Mouse (Mus musculus) liver, embryonic 12.5 days (tissue): ENCODE results near the gene Zbtb48. TPM values are rescaled to one million over a fixed set of nuclear protein-coding genes. Genes with fewer than 3 reads are reported as not detected.

Source experiments
- ATAC-seq: fragments of 200-750 bp; cut with Nextera tagmentation; 2 replicates; pipeline ENCODE4 v1.8.0; 2017; ENCODE audit warnings: moderate number of reproducible peaks, mild to moderate bottlenecking, moderate library complexity
- H3K27ac ChIP-seq: fragments of 300-500 bp; sonication (generic); 2 replicates; pipeline ENCODE4 v1.5.1; 2016; ENCODE audit warnings: mild to moderate bottlenecking
- H3K27me3 ChIP-seq: fragments of 300-500 bp; sonication (generic); replicated peaks from 2 replicates; pipeline ENCODE4 v1.6.1; 2016; ENCODE audit warnings: mild to moderate bottlenecking, moderate library complexity
- H3K36me3 ChIP-seq: fragments of 300-500 bp; sonication (generic); 2 replicates; pipeline ENCODE4 v1.6.1; 2016; ENCODE audit warnings: mild to moderate bottlenecking, moderate library complexity
- H3K4me1 ChIP-seq: fragments of 300-500 bp; sonication (generic); 2 replicates; pipeline ENCODE4 v1.6.1; 2016
- H3K4me2 ChIP-seq: fragments of 300-500 bp; sonication (generic); 2 replicates; pipeline ENCODE4 v1.6.1; 2016; ENCODE audit warnings: mild to moderate bottlenecking, moderate library complexity
- H3K4me3 ChIP-seq: fragments of 300-500 bp; sonication (generic); 2 replicates; pipeline ENCODE4 v1.5.1; 2016; ENCODE audit warnings: mild to moderate bottlenecking, moderate library complexity
- H3K9ac ChIP-seq: fragments of 300-500 bp; sonication (generic); 2 replicates; pipeline ENCODE4 v1.6.1; 2016; ENCODE audit warnings: mild to moderate bottlenecking, moderate library complexity
- H3K9me3 ChIP-seq: fragments of 300-500 bp; sonication (generic); replicated peaks from 2 replicates; pipeline ENCODE4 v1.6.1; 2016; ENCODE audit warnings: mild to moderate bottlenecking, moderate library complexity
- WGBS: fragments of 180-500 bp; shearing (Covaris S2); methylation state at CpG from one replicate; pipeline ENCODE4 v1.1.7; 2016; ENCODE audit not compliant: insufficient replicate concordance; 5-methylcytosine and 5-hydroxymethylcytosine counted together
- polyA plus RNA-seq: library from polyadenylated mRNA; unstranded; fragments of >200 nt; fragmentation: Nextera tagmentation; extraction: Ambion mirVana; gene quantifications from 2 replicates; pipeline ENCODE4 v1.2.1, GENCODE M21; 2016

The Zbtb48 gene
- polyA plus RNA-seq, 1 experiment from 2014 or later, result 11.4 TPM

DNA sequence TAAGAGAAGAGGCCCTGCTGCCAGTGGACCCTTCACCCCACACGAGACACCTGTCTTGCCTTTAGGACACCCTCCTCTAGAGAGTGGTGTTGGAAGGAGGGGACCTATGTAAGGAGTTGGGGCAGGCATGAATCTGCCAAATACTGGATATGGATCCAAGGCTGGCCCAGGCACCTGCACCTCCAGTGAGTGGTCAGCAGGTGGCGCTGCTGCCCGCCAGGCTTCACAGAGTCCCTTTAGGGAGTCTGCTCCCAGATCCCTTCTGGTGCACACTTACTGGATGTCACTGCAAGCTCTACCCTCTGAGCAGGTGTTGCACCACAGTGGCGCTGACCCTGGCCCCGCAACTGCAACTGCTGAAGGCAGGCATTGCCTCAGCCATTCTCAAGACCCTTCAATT lies 46.1 kb downstream of the Zbtb48 start:
- Histone ChIP-seq H3K27me3 (no peaks in the 10 kb centered on the region), H3K9me3 (no peaks in the 10 kb centered on the region), H3K36me3 (peaks cover 71% of the 10 kb centered on the region), H3K9ac (no peak overlapping the region), H3K4me1 (peaks cover 28% of the 10 kb centered on the region), H3K4me3 (no peak overlapping the region), H3K27ac (no peak overlapping the region), H3K4me2 (no peak overlapping the region)
- 18% methylated on average over 5 of the region's 5 CpGs for WGBS
- peak; percentile 70 for ATAC-seq

- WGBS, result 80% methylated on average over 8 of the region's 8 CpGs
- Histone ChIP-seq H3K4me3 (no peak overlapping the region), H3K4me2 (no peak overlapping the region), H3K27ac (no peak overlapping the region), H3K9me3 (no peaks in the 10 kb centered on the region), H3K9ac (no peak overlapping the region), H3K4me1 (peaks cover 21% of the 10 kb centered on the region), H3K36me3 (peaks cover 78% of the 10 kb centered on the region), H3K27me3 (no peaks in the 10 kb centered on the region)
- ATAC-seq, result no peak
Measured at GRCm38 (mm10) chr4:151980699-151981098, 46.8 kb downstream of the Zbtb48 start.

DNA sequence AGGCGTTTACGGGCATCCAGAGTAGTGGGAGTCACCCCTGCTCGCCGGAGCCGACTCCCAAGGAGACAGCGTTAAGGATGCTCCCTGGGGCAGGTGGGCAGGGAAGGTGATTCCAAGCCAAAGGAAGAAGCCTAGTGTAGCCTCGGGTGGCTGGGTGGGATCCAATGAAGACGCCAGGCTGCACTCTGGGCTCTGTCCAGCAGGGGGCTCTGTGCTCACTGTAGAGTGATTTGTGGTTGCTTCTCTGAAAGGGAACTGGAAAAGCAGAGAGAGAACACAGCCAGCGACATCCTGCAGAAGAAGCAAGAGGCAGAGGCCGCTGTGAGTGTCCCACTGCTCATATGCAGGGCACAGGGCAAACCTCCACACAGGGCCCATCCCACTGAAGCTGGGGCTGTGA lies 49.7 kb downstream of the Zbtb48 start:
- H3K4me1 ChIP-seq, result peaks cover 14% of the 10 kb centered on the region; the same call in 1 of the 2 replicates
- no peaks in the 10 kb centered on the region for H3K27me3 ChIP-seq
- no peak for ATAC-seq
- no peak overlapping the region for H3K4me2 ChIP-seq
- H3K27ac ChIP-seq, result peak overlapping the region; percentile 20; the same call in 1 of the 2 replicates
- WGBS, result 48% methylated on average over 10 of the region's 10 CpGs
- no peak overlapping the region for H3K9ac ChIP-seq
- H3K9me3 ChIP-seq, result no peaks in the 10 kb centered on the region; the same call in 1 of the 2 replicates
- no peak overlapping the region for H3K4me3 ChIP-seq
- peaks cover 99% of the 10 kb centered on the region for H3K36me3 ChIP-seq

GRCm38 (mm10) chr4:151975441-151975840 lies 52.0 kb downstream of the Zbtb48 start:
- WGBS, result 74% methylated on average over 3 of the region's 3 CpGs
- no peaks in the 10 kb centered on the region; the same call in 1 of the 2 replicates for H3K9me3 ChIP-seq
- no peak for ATAC-seq
- H3K27me3 ChIP-seq, result no peaks in the 10 kb centered on the region
- H3K4me2 ChIP-seq, result no peak overlapping the region
- peaks cover 99% of the 10 kb centered on the region for H3K36me3 ChIP-seq
- no peak overlapping the region for H3K9ac ChIP-seq
- no peak overlapping the region for H3K27ac ChIP-seq
- no peak overlapping the region for H3K4me3 ChIP-seq
- peaks cover 27% of the 10 kb centered on the region for H3K4me1 ChIP-seq

GRCm38 (mm10) chr4:151972221-151972967 lies 55.1 kb downstream of the Zbtb48 start:
- Histone ChIP-seq H3K36me3 (peaks cover 99% of the 10 kb centered on the region), H3K4me2 (no peak overlapping the region), H3K27me3 (no peaks in the 10 kb centered on the region), H3K4me1 (peaks cover 24% of the 10 kb centered on the region), H3K9me3 (no peaks in the 10 kb centered on the region; the same call in 1 of the 2 replicates), H3K9ac (no peak overlapping the region), H3K27ac (peak overlapping the region; percentile 62), H3K4me3 (no peak overlapping the region)
- 73% methylated on average over 10 of the region's 10 CpGs for WGBS
- ATAC-seq, result no peak

Other genes starting within 250 kb of the Zbtb48 start
- 49.6 and 59.1 TPM in 2 replicates for gene Camta1, start 165.8 kb downstream of the Zbtb48 start, polyA plus RNA-seq
- 74.4 and 85.1 TPM in 2 replicates for gene Dnajc11, start 94.0 kb downstream of the Zbtb48 start, polyA plus RNA-seq
- 10.0 and 10.3 TPM in 2 replicates for gene Thap3, start 38.7 kb downstream of the Zbtb48 start, polyA plus RNA-seq
- gene Phf13, start 31.4 kb downstream of the Zbtb48 start, polyA plus RNA-seq, result 10.4 and 11.2 TPM in 2 replicates
- gene Klhl21, start 18.9 kb downstream of the Zbtb48 start, polyA plus RNA-seq, result 10.9 and 12.0 TPM in 2 replicates
- 0.12 and 0.19 TPM in 2 replicates for gene Tas1r1, start 10.9 kb upstream of the Zbtb48 start, polyA plus RNA-seq
- gene Nol9, start 11.7 kb upstream of the Zbtb48 start, polyA plus RNA-seq, result 42.3 and 44.0 TPM in 2 replicates
- gene Plekhg5, start 44.8 kb upstream of the Zbtb48 start, polyA plus RNA-seq, result 7.7 and 8.4 TPM in 2 replicates
- gene Tnfrsf25, start 88.3 kb upstream of the Zbtb48 start, polyA plus RNA-seq, result 0.74 and 0.87 TPM in 2 replicates
- gene Espn, start 124.7 kb upstream of the Zbtb48 start, polyA plus RNA-seq, result 2.6 and 2.9 TPM in 2 replicates
- 0.05 TPM in 1 of 2 replicates, not detected in the other for gene Hes2, start 131.2 kb upstream of the Zbtb48 start, polyA plus RNA-seq
- 33.0 and 36.2 TPM in 2 replicates for gene Acot7, start 150.5 kb upstream of the Zbtb48 start, polyA plus RNA-seq
- 2.1 and 2.4 TPM in 2 replicates for gene Gpr153, start 246.6 kb upstream of the Zbtb48 start, polyA plus RNA-seq